Mouse (Mus musculus): ENCODE results near the gene Stmn1. TPM values are rescaled to one million over a fixed set of nuclear protein-coding genes. Genes with fewer than 3 reads are reported as not detected.

The Stmn1 gene
- polyA plus RNA-seq, 1 experiment from 2014 or later, result 1,246 TPM

DNA sequence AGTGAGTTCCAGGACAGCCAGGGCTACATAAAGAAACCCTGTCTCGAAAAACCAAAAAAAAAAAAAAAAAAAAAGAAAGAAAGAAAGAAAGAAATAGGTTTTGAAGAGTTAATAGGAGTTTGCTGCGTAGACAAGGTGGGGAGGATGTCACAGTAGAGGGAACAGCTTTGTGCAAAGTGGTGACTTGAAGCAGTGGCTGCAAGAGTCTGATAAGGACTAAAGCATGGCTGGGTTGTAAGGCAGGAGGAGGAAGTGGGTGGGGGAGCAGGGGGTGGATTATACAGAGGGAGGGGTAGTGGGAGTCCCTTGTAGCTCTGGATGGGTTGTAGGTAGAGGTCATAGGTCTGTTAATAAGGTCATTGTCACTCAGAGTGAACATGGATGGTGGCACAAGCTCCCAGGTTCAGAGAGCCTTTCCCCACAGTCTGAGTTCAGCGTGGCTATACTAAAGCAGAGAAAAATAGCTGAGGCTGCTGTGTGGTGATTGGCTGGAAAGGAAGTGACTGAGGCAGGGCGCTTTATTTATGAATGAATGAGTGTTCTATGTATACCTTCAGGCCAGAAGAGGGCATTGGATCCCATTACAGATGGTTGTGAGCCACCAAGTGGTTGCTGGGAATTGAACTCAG is 38.0 kb downstream of the Stmn1 start:
- H3K4me3 ChIP-seq, result no peak overlapping the region
- H3K27ac ChIP-seq, result no peak overlapping the region
- H3K27me3 ChIP-seq, result no peaks in the 10 kb centered on the region
- ATAC-seq (ENCODE audit: insufficient number of reproducible peaks, low FRiP score, low TSS enrichment, low read depth), result no peak
- no peak overlapping the region for H3K4me2 ChIP-seq
- no peaks in the 10 kb centered on the region for H3K9me3 ChIP-seq
- 76% methylated on average over 3 of the region's 4 CpGs for WGBS
- H3K9ac ChIP-seq, result no peak overlapping the region
- H3K4me1 ChIP-seq, result peaks cover 4% of the 10 kb centered on the region
- peaks cover 13% of the 10 kb centered on the region; the same call in 1 of the 2 replicates for H3K36me3 ChIP-seq

GRCm38 (mm10) chr4:134506713-134507112 is 38.6 kb downstream of the Stmn1 start:
- H3K27ac ChIP-seq, result no peak overlapping the region
- no peak for ATAC-seq (ENCODE audit: insufficient number of reproducible peaks, low FRiP score, low TSS enrichment, low read depth)
- 85% methylated on average over 19 of the region's 19 CpGs for WGBS

DNA sequence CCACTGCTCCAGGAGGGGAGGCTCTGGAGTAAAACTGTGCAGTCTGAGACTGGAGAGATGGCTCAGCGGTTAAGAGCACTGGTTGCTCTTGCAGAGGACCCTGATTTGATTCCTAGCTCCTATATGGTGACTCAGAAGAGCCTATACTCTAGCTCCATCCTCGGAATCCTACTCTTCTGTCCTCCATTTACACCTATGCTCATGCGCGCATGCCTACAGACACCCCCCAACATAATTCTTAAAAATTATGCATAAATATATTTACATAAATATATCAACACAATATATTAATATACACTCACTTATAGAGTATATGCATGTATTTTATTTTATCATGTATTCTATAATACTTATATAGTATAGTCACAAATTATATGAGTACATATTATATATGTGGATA is 42.3 kb downstream of the Stmn1 start:
- H3K36me3 ChIP-seq, result peaks cover 13% of the 10 kb centered on the region; the same call in 1 of the 2 replicates
- no peak overlapping the region for H3K27ac ChIP-seq
- H3K9me3 ChIP-seq, result no peaks in the 10 kb centered on the region
- peaks cover 23% of the 10 kb centered on the region for H3K4me1 ChIP-seq
- no peaks in the 10 kb centered on the region for H3K27me3 ChIP-seq
- H3K4me3 ChIP-seq, result peak overlapping the region; percentile 62; the same call in 1 of the 2 replicates
- H3K9ac ChIP-seq, result no peak overlapping the region
- H3K4me2 ChIP-seq, result peak overlapping the region; percentile 97
- 78% methylated on average over 4 of the region's 4 CpGs for WGBS
- no peak for ATAC-seq (ENCODE audit: insufficient number of reproducible peaks, low FRiP score, low TSS enrichment, low read depth)

More at GRCm38 (mm10) chr4:134506713-134507112, 38.6 kb downstream of the Stmn1 start:
- Histone ChIP-seq H3K4me3 (no peak overlapping the region), H3K9me3 (no peaks in the 10 kb centered on the region), H3K36me3 (peaks cover 13% of the 10 kb centered on the region; the same call in 1 of the 2 replicates), H3K4me1 (peaks cover 9% of the 10 kb centered on the region), H3K4me2 (no peak overlapping the region), H3K27me3 (no peaks in the 10 kb centered on the region), H3K9ac (no peak overlapping the region)

- peak; percentile 90 for ATAC-seq (ENCODE audit: insufficient number of reproducible peaks, low FRiP score, low TSS enrichment, low read depth)
- H3K4me3 ChIP-seq, result peak within 1 kb of the TSS; percentile 62
- H3K27ac ChIP-seq, result peak within 1 kb of the TSS; percentile 11; the same call in 1 of the 2 replicates
- under 1% methylated on average over 42 of the region's 42 CpGs for WGBS
- no peaks in the 10 kb centered on the region for H3K27me3 ChIP-seq
- peaks cover 13% of the 10 kb centered on the region; the same call in 1 of the 2 replicates for H3K36me3 ChIP-seq
- H3K9me3 ChIP-seq, result no peaks in the 10 kb centered on the region
- peak within 1 kb of the TSS; percentile 97 for H3K4me2 ChIP-seq
- peak within 1 kb of the TSS; percentile 52 for H3K9ac ChIP-seq
- peaks cover 23% of the 10 kb centered on the region for H3K4me1 ChIP-seq
These were observed 42.8 kb downstream of the Stmn1 start, which contains the start of gene Aunip for GRCm38 (mm10) chr4:134510845-134511411. Aunip (plus strand) TSS chr4:134510999.

- ATAC-seq (ENCODE audit: insufficient number of reproducible peaks, low FRiP score, low TSS enrichment, low read depth), result no peak
- Histone ChIP-seq H3K4me2 (peak overlapping the region; percentile 97), H3K9ac (no peak overlapping the region), H3K36me3 (peaks cover 13% of the 10 kb centered on the region; the same call in 1 of the 2 replicates), H3K27me3 (no peaks in the 10 kb centered on the region), H3K27ac (no peak overlapping the region), H3K9me3 (no peaks in the 10 kb centered on the region), H3K4me1 (peaks cover 23% of the 10 kb centered on the region), H3K4me3 (peak overlapping the region; percentile 62)
- WGBS, result 71% methylated on average over 6 of the region's 6 CpGs
These were observed 43.6 kb downstream of the Stmn1 start for GRCm38 (mm10) chr4:134511730-134512129.

DNA sequence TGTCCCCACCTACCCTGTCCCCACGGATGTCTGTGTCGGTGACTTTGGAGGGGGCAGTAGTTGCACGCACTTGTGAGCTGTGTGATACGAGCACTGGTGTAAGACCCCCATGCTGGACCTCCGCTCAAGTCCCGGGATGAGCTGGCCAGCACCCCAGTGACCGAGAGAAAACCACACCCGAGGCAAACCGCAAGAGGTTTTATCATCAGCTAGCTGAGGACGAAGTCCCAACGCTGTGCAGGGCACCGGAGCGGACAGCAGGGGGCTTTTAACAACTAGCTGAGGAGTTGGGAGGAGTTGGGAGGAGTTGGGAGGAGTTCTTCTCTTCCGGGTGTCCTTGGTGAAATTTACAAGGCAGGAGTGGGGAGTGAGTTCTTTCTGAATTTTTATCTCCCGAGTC is 44.7 kb downstream of the Stmn1 start:
- 0 out of 2 replicates have a peak, but pooled peaks cover 5% of the 10 kb centered on the region for H3K36me3 ChIP-seq
- H3K27ac ChIP-seq, result 0 out of 2 replicates have a peak overlapping the region, but pooled peaks have one; percentile 22
- 17% methylated on average over 15 of the region's 15 CpGs for WGBS
- H3K4me1 ChIP-seq, result peaks cover 24% of the 10 kb centered on the region
- no peaks in the 10 kb centered on the region for H3K27me3 ChIP-seq
- no peaks in the 10 kb centered on the region for H3K9me3 ChIP-seq
- H3K9ac ChIP-seq, result no peak overlapping the region
- H3K4me3 ChIP-seq, result peak overlapping the region; percentile 20; the same call in 1 of the 2 replicates
- H3K4me2 ChIP-seq, result peak overlapping the region; percentile 39
- no peak for ATAC-seq (ENCODE audit: insufficient number of reproducible peaks, low FRiP score, low TSS enrichment, low read depth)

DNA sequence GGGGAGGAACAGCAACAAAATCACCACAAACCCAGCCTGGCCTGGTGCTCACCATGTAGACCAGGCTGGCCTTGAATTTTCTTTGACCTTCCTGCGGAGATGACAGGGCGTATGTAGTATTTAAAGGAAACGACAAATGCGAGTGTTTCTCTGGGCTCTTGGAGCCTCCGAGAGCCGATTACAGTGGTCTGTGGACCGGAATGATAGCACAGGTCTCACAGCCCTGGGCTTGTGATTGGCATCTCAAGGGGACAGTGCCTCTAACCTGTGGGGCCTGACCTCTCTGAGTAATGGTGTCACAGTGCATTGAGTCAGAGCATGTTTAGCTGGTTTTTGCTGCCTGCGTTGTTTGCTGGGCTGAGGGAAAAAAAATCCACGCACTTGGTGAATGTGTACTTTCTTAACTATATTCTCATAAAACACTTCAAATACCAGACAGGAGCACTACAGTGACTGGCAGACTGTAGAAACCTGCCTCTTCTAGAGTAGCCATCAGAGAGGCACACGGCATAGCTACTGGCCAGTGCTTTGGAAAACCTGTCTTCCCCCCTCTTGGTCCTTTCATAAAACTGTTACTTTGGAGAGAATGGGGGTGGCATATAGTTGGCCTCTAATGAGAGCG is 46.3 kb downstream of the Stmn1 start:
- H3K4me2 ChIP-seq, result no peak overlapping the region
- H3K36me3 ChIP-seq, result no peaks in the 10 kb centered on the region
- H3K9me3 ChIP-seq, result no peaks in the 10 kb centered on the region
- H3K4me1 ChIP-seq, result peaks cover 24% of the 10 kb centered on the region
- H3K4me3 ChIP-seq, result no peak overlapping the region
- no peaks in the 10 kb centered on the region for H3K27me3 ChIP-seq
- no peak overlapping the region for H3K27ac ChIP-seq
- ATAC-seq (ENCODE audit: insufficient number of reproducible peaks, low FRiP score, low TSS enrichment, low read depth), result no peak
- H3K9ac ChIP-seq, result no peak overlapping the region
- WGBS, result 85% methylated on average over 11 of the region's 11 CpGs

- Histone ChIP-seq H3K9ac (no peak overlapping the region), H3K27ac (no peak overlapping the region), H3K4me2 (no peak overlapping the region), H3K9me3 (no peaks in the 10 kb centered on the region), H3K36me3 (no peaks in the 10 kb centered on the region), H3K27me3 (no peaks in the 10 kb centered on the region), H3K4me1 (peaks cover 24% of the 10 kb centered on the region), H3K4me3 (no peak overlapping the region)
- WGBS, result 78% methylated on average over 7 of the region's 7 CpGs
- no peak for ATAC-seq (ENCODE audit: insufficient number of reproducible peaks, low FRiP score, low TSS enrichment, low read depth)
These were observed 47.5 kb downstream of the Stmn1 start for GRCm38 (mm10) chr4:134515614-134516013.

DNA sequence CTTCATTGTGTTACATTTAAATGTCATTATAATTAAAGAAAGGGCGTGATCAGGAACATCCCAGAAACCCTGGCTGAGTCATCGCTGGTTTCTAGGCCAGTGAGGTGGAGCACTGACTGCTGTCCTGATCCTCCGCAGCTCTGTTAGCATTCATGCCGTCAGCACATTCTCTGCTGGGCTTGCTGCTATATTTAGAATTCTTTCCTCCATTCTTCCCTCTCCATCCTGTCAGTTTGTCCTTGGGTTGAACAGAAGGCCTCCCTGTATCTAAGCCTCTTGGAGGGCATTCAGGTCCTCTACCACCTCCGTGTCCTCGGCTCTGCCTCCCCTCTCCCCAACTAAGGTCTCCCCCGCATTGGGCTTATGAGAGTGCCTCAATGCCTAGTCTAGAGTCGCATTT is 48.9 kb downstream of the Stmn1 start:
- no peaks in the 10 kb centered on the region for H3K27me3 ChIP-seq
- WGBS, result 71% methylated on average over 8 of the region's 8 CpGs
- H3K4me2 ChIP-seq, result no peak overlapping the region
- H3K4me3 ChIP-seq, result no peak overlapping the region
- no peak for ATAC-seq (ENCODE audit: insufficient number of reproducible peaks, low FRiP score, low TSS enrichment, low read depth)
- H3K9me3 ChIP-seq, result no peaks in the 10 kb centered on the region
- peaks cover 14% of the 10 kb centered on the region for H3K4me1 ChIP-seq
- no peaks in the 10 kb centered on the region; the same call in 1 of the 2 replicates for H3K36me3 ChIP-seq
- H3K27ac ChIP-seq, result peak overlapping the region; percentile 33; the same call in 1 of the 2 replicates
- H3K9ac ChIP-seq, result no peak overlapping the region

- no peaks in the 10 kb centered on the region for H3K9me3 ChIP-seq
- no peak overlapping the region for H3K9ac ChIP-seq
- no peaks in the 10 kb centered on the region; the same call in 1 of the 2 replicates for H3K36me3 ChIP-seq
- 80% methylated on average over 10 of the region's 10 CpGs for WGBS
- ATAC-seq (ENCODE audit: insufficient number of reproducible peaks, low FRiP score, low TSS enrichment, low read depth), result no peak
- H3K4me2 ChIP-seq, result no peak overlapping the region
- no peak overlapping the region for H3K4me3 ChIP-seq
- H3K4me1 ChIP-seq, result peaks cover 10% of the 10 kb centered on the region
- no peaks in the 10 kb centered on the region for H3K27me3 ChIP-seq
- peak overlapping the region; percentile 33; the same call in 1 of the 2 replicates for H3K27ac ChIP-seq
These were observed 49.6 kb downstream of the Stmn1 start for GRCm38 (mm10) chr4:134517719-134518118.

DNA sequence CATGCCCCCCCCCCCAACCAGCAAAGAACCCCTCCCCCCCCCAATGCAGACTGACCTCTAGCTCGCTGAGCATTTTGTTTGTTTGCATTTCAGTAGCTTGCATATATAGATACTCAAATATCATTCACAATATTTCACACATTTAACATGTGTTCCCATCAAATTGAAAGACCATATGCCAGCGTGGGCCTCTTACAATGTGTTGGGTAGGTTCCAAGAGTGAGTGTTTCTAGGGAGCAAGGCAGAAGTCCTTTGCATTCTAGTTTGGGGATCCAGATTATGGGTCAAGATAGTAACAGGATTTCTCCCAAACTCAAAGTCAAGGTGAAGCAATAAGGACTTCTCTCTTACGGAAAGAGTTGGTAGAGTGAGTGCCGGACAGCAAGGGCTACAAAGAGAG is 50.4 kb downstream of the Stmn1 start:
- no peak for ATAC-seq (ENCODE audit: insufficient number of reproducible peaks, low FRiP score, low TSS enrichment, low read depth)
- 87% methylated on average over 4 of the region's 4 CpGs for WGBS

GRCm38 (mm10) chr4:134519281-134519680 is 51.2 kb downstream of the Stmn1 start:
- Histone ChIP-seq H3K27me3 (no peaks in the 10 kb centered on the region), H3K4me3 (no peak overlapping the region), H3K9ac (no peak overlapping the region), H3K4me1 (0 out of 2 replicates have a peak, but pooled peaks cover 4% of the 10 kb centered on the region), H3K9me3 (no peaks in the 10 kb centered on the region), H3K36me3 (peaks cover 14% of the 10 kb centered on the region; the same call in 1 of the 2 replicates), H3K27ac (no peak overlapping the region), H3K4me2 (no peak overlapping the region)
- ATAC-seq (ENCODE audit: insufficient number of reproducible peaks, low FRiP score, low TSS enrichment, low read depth), result no peak

More for the DNA sequence above, 50.4 kb downstream of the Stmn1 start:
- Histone ChIP-seq H3K9ac (no peak overlapping the region), H3K4me1 (0 out of 2 replicates have a peak, but pooled peaks cover 6% of the 10 kb centered on the region), H3K36me3 (peaks cover 8% of the 10 kb centered on the region; the same call in 1 of the 2 replicates), H3K9me3 (no peaks in the 10 kb centered on the region), H3K4me3 (no peak overlapping the region), H3K27me3 (no peaks in the 10 kb centered on the region), H3K27ac (no peak overlapping the region), H3K4me2 (no peak overlapping the region)
